13 mouse cellular contexts compared by ENCODE assay signal in the genomic region with DNA sequence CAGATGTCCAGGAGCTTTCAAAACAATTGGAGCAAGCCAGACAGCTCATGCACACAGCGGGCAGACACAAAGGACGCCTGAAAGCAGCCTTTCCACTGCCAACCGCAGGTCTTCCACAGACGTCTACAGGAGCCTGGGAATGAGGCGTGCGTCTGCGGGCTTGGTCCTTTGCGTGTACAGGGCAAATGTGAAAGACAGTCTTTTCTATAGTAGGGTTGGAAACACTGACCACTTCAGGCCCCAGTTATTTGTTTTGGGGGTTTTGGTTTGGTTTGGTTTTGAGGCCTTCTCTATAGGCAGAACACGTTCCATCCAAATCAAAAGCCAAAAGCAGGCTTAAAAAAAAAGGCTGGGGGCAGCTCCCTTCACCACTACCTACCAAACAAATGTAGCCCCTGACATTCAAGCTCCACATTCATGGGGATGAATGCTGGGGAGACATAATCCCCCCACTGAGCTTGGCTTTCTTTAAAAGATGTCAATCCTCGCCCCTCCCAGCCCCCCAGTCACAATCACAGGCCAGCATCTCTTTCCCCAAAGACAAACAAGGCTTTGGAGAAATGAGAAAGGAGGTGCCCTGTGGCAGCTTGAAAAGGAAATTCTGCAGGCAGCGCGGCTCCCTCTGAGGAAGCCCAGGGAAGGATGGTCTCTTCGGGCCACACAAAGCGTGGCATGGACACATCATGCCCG.
DNase-seq lines count a peak whose midpoint lies in the region; ATAC-seq lines count a peak whose summit lies in the region.
"Had no signal": no experiment of that assay in that cellular context is flagged by ENCODE, and none has a peak within 500 bp of the region (broad histone marks: within the 10 kb centered on the region; RNA-seq: fewer than 3 reads in every experiment).

No protein-coding gene starts in this region.

- peak; percentile 90 for ATAC-seq in forebrain, embryonic 13.5 days
- ATAC-seq in hindbrain, embryonic 16.5 days, result peak; percentile 84
- ATAC-seq in neural tube, embryonic 13.5 days (ENCODE audit: low read depth), result peak; percentile 77

- DNase-seq in embryo, embryonic 10 days (ENCODE audit: low spot score), result peak; percentile 30
- DNase-seq in embryo, embryonic 9.5 days (ENCODE audit: extremely low spot score), result no peak
- no peak for DNase-seq in adrenal gland, postnatal 10 days
- DNase-seq in left cerebral cortex, adult 8-10 months (ENCODE audit: low spot score in 2 of 2), result no peak
- no peak for DNase-seq in ovary, postnatal 10 days (ENCODE audit: low spot score)
- DNase-seq: adrenal gland, adult 2 months; cerebellum, postnatal 25 days; kidney, postnatal 10 days; lung, embryonic 14.5 days had no signal

- peak overlapping the region; percentile 17; the same call in 1 of the 2 replicates for H3K4me2 ChIP-seq in forebrain, embryonic 13.5 days
- H3K4me2 ChIP-seq in hindbrain, embryonic 16.5 days (ENCODE audit: low read length), result no peak overlapping the region
- H3K4me2 ChIP-seq in neural tube, embryonic 13.5 days, result no peak overlapping the region
- H3K4me2 ChIP-seq: lung, embryonic 14.5 days; stomach, embryonic 15.5 days had no signal

- no peak overlapping the region for H3K4me3 ChIP-seq in forebrain, embryonic 13.5 days
- H3K4me3 ChIP-seq in hindbrain, embryonic 16.5 days (ENCODE audit: low read length), result no peak overlapping the region
- no peak overlapping the region for H3K4me3 ChIP-seq in neural tube, embryonic 13.5 days
- H3K4me3 ChIP-seq: stomach, embryonic 15.5 days had no signal

- H3K4me1 ChIP-seq in forebrain, embryonic 13.5 days, result peaks cover 42% of the 10 kb centered on the region
- H3K4me1 ChIP-seq in hindbrain, embryonic 16.5 days (ENCODE audit: control insufficient read depth, insufficient read depth, low read depth, low read length), result peaks cover 9% of the 10 kb centered on the region
- peaks cover 31% of the 10 kb centered on the region for H3K4me1 ChIP-seq in neural tube, embryonic 13.5 days (replicated peaks)

- 6% methylated on average over 15 of the region's 15 CpGs for WGBS in forebrain, embryonic 13.5 days
- 20% methylated on average over 15 of the region's 15 CpGs for WGBS in hindbrain, embryonic 16.5 days
- WGBS in neural tube, embryonic 13.5 days, result 46% methylated on average over 15 of the region's 15 CpGs

- no peaks in the 10 kb centered on the region for H3K36me3 ChIP-seq in forebrain, embryonic 13.5 days (ENCODE audit: poor library complexity, severe bottlenecking)
- H3K36me3 ChIP-seq in hindbrain, embryonic 16.5 days (ENCODE audit: control insufficient read depth, insufficient read depth, low read length), result no peaks in the 10 kb centered on the region
- no peaks in the 10 kb centered on the region for H3K36me3 ChIP-seq in neural tube, embryonic 13.5 days
- H3K36me3 ChIP-seq: stomach, embryonic 15.5 days had no signal

- no peaks in the 10 kb centered on the region for H3K9me3 ChIP-seq in forebrain, embryonic 13.5 days (replicated peaks)
- no peaks in the 10 kb centered on the region for H3K9me3 ChIP-seq in hindbrain, embryonic 16.5 days (ENCODE audit: control insufficient read depth, low read length)
- no peaks in the 10 kb centered on the region for H3K9me3 ChIP-seq in neural tube, embryonic 13.5 days
- H3K9me3 ChIP-seq: stomach, embryonic 15.5 days had no signal

- H3K27ac ChIP-seq in forebrain, embryonic 13.5 days, result peak overlapping the region; percentile 82
- peak overlapping the region; percentile 69 for H3K27ac ChIP-seq in hindbrain, embryonic 16.5 days (ENCODE audit: low read depth, low read length)
- peak overlapping the region; percentile 76 for H3K27ac ChIP-seq in neural tube, embryonic 13.5 days (replicated peaks)
- H3K27ac ChIP-seq: stomach, embryonic 15.5 days had no signal

- H3K9ac ChIP-seq in forebrain, embryonic 13.5 days, result 0 out of 2 replicates have a peak overlapping the region, but pooled peaks have one; percentile 2
- H3K9ac ChIP-seq in hindbrain, embryonic 16.5 days (ENCODE audit: low read depth, low read length), result 0 out of 2 replicates have a peak overlapping the region, but pooled peaks have one; percentile 8
- H3K9ac ChIP-seq in neural tube, embryonic 13.5 days, result no peak overlapping the region
- H3K9ac ChIP-seq: lung, embryonic 14.5 days; stomach, embryonic 15.5 days had no signal

- H3K27me3 ChIP-seq in forebrain, embryonic 13.5 days, result peaks cover 11% of the 10 kb centered on the region; the same call in 1 of the 2 replicates
- no peaks in the 10 kb centered on the region for H3K27me3 ChIP-seq in hindbrain, embryonic 16.5 days (replicated peaks; ENCODE audit: control insufficient read depth, insufficient read depth, low read length)
- no peaks in the 10 kb centered on the region for H3K27me3 ChIP-seq in neural tube, embryonic 13.5 days
- H3K27me3 ChIP-seq: stomach, embryonic 15.5 days had no signal
